Comparison of ENCODE assay signal across 14 mouse cellular contexts in genomic region chr13:28782081-28782480, GRCm38 (mm10).
DNase-seq lines count a peak whose midpoint lies in the region; ATAC-seq lines count a peak whose summit lies in the region.
"Had no signal": no experiment of that assay in that cellular context is flagged by ENCODE, and none has a peak within 500 bp of the region (broad histone marks: within the 10 kb centered on the region; RNA-seq: fewer than 3 reads in every experiment).

No protein-coding gene starts in this region.

- peak overlapping the region; percentile 45 for H3K9ac ChIP-seq in forebrain, embryonic 14.5 days (ENCODE audit: low read length)
- no peak overlapping the region for H3K9ac ChIP-seq in limb, embryonic 13.5 days
- H3K9ac ChIP-seq: heart, embryonic 15.5 days; liver, embryonic 13.5 days had no signal

- no peaks in the 10 kb centered on the region for H3K36me3 ChIP-seq in forebrain, embryonic 14.5 days (ENCODE audit: control insufficient read depth, insufficient read depth, low read length)
- H3K36me3 ChIP-seq in limb, embryonic 13.5 days: peaks cover 5% of the 10 kb centered on the region; the same call in 1 of the 2 replicates
- H3K36me3 ChIP-seq: heart, embryonic 15.5 days; liver, embryonic 13.5 days had no signal

- ATAC-seq in forebrain, embryonic 14.5 days: peak; percentile 30; the same call in 1 of the 2 replicates
- ATAC-seq in limb, embryonic 13.5 days (ENCODE audit: low FRiP score, low read depth): no peak
- ATAC-seq: activated CD4-positive, CD25-positive, alpha-beta regulatory T cell, adult 4 months; CD4-positive, CD25-positive, alpha-beta regulatory T cell, adult 4 months had no signal

- no peaks in the 10 kb centered on the region for H3K27me3 ChIP-seq in forebrain, embryonic 14.5 days (replicated peaks; ENCODE audit: control insufficient read depth, insufficient read depth, low read length)
- no peaks in the 10 kb centered on the region for H3K27me3 ChIP-seq in limb, embryonic 13.5 days
- H3K27me3 ChIP-seq: heart, embryonic 15.5 days; liver, embryonic 13.5 days had no signal

- H3K9me3 ChIP-seq in forebrain, embryonic 14.5 days (replicated peaks; ENCODE audit: control insufficient read depth, low read length): no peaks in the 10 kb centered on the region
- no peaks in the 10 kb centered on the region for H3K9me3 ChIP-seq in limb, embryonic 13.5 days
- H3K9me3 ChIP-seq: heart, embryonic 15.5 days; liver, embryonic 13.5 days had no signal

- peak overlapping the region; percentile 18; the same call in 1 of the 2 replicates for H3K4me2 ChIP-seq in forebrain, embryonic 14.5 days (ENCODE audit: low read length)
- H3K4me2 ChIP-seq in limb, embryonic 13.5 days (replicated peaks): no peak overlapping the region
- H3K4me2 ChIP-seq: heart, embryonic 15.5 days; liver, embryonic 13.5 days had no signal

- H3K4me1 ChIP-seq in forebrain, embryonic 14.5 days (ENCODE audit: control insufficient read depth, insufficient read depth, low read length): peaks cover 58% of the 10 kb centered on the region
- H3K4me1 ChIP-seq in limb, embryonic 13.5 days: peaks cover 29% of the 10 kb centered on the region
- H3K4me1 ChIP-seq: liver, embryonic 13.5 days had no signal

- H3K4me3 ChIP-seq in forebrain, embryonic 14.5 days (ENCODE audit: low read depth, low read length): no peak overlapping the region
- H3K4me3 ChIP-seq in limb, embryonic 13.5 days: no peak overlapping the region
- H3K4me3 ChIP-seq: heart, embryonic 15.5 days; liver, embryonic 13.5 days had no signal

- peak overlapping the region; percentile 87 for H3K27ac ChIP-seq in forebrain, embryonic 14.5 days (ENCODE audit: low read depth, low read length)
- peak overlapping the region; percentile 12; the same call in 1 of the 2 replicates for H3K27ac ChIP-seq in limb, embryonic 13.5 days
- H3K27ac ChIP-seq: heart, embryonic 15.5 days; liver, embryonic 13.5 days had no signal

- DNase-seq in kidney, postnatal 10 days: peak; percentile 21
- DNase-seq in kidney, adult 11 months: no peak
- DNase-seq in forebrain, embryonic 14.5 days (ENCODE audit: low spot score): peak; percentile 51
- DNase-seq in retina, embryonic 14.5 days (ENCODE audit: low spot score): peak; percentile 52
- DNase-seq in lung, postnatal 36 days: no peak
- no peak for DNase-seq in cerebellum, adult 8-10 months
- DNase-seq in layer of hippocampus, postnatal 10 days (ENCODE audit: low spot score in 2 of 2): no peak
- DNase-seq: liver, embryonic 13.5 days; right cerebral cortex, postnatal 4 days; thymus, adult 18-20 months had no signal

- 6% methylated on average over 5 of the region's 5 CpGs for WGBS in forebrain, embryonic 14.5 days
- WGBS in limb, embryonic 13.5 days: 15% methylated on average over 5 of the region's 5 CpGs

Comparison
In these comparisons a context has a peak if more than half of its experiments do, and no peak if none do; other contexts are left out.
1. DNase-seq: peak in kidney, postnatal 10 days (single experiment), forebrain, embryonic 14.5 days (single experiment) and retina, embryonic 14.5 days (single experiment); none in kidney, adult 11 months (single experiment), lung, postnatal 36 days (single experiment), cerebellum, adult 8-10 months (single experiment) and layer of hippocampus, postnatal 10 days (0 of 2).